Mouse (Mus musculus) urinary bladder, postnatal 4 days (tissue): ENCODE data around the gene Mab21l3.

Experiments
- DNase-seq, 2 experiments: peaks; one replicate each; pipeline ENCODE4 v3.0.0; 2021 to 2022; ENCODE audit warnings: low spot score in 2 of 2

Mab21l3 gene

DNA sequence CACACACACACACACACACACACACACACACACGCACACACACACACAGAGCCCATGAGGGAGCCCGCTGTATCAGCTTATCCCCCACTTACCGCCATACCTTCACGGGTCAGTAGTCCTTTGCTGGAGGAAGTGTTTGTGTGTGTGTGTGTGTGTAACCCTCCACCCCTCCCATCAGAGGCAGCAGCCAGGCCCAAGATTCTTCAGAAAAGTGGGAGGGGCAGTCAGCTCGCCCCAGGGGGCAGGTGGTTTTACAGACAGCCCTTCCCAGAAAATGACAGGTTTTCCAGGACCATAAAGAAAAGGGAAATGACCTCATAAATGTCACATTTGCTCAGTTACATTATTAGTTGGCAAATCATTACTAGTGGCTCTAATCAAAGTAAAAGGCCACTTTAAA is at the start of gene Mab21l3:
Gene Mab21l3 (minus strand): TSS at position 144 of the 400 bp plus-strand sequence.
- no peak for DNase-seq

DNA sequence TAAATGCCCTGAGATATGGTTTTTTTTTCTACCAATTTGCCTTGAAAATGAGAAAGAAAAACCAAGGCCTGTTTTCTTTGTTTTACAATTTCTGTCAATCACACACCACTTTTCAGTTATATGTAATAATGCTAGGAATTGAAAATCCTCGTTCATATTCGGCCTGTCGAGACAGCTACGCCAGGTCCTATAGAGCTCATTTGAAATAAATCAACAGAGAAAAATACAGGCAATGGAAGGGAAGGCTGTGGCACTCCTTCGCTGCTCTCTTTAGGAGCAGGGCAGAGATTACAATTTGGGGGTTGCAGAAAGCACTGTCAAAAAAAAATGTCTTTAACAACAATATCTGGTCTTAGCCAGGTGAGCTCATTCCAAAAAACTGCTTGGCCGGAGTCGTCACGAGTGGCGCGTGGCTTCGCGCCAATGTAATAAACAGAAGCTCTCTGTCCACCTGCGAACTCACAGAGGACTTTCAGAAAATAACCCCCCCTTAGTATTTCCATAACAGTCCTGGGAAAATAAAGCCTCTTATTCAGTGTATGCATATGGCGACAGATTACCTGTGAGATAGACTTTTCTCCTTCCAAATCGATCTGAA is 48.7 kb upstream of the Mab21l3 start:
- DNase-seq = no peak

DNA sequence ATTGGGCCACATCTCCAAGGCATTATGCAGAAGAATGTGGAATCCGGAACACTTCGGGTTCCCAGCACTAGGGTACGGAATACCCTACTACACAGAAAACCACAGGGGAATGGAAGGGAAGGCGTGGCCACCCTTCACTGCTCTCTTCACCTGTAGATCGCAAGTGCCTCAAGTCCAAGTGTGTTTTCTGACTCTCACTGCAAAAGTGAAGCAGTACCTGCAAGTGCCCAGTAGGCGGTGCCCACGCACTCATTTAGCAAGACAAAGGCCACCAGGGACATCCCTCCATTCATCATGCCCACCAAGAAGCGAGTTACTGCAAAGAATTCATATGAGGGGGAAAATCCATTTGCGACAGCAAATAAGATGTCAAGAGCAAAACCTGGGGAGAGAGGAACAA is 48.1 kb upstream of the Mab21l3 start:
- DNase-seq = peak; percentile 59 to 65

DNA sequence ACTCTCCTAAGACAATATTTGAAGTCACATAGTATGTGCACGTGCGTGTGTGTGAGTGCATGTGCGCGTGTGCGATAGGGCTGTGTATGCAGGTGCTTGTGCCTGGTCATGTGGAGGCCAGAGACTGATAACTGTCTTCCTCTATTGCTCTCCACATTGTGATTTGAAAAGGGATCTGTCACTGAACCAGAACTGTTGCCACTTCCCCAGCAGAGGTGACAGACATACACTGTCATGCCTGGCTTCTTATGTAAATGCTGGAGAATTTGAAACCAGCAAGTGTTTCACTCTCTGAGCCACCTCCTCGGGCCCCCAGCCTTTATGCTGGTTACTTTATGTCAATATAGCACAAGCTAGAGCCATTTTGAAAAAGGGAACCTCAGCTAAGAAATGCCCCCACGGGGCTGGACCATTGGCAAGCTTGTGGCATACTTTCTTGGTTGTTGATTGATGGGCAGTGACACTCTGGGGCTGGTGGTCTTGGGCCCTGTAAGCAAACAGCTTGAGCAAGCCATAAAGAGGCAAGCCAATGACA is 46.7 kb upstream of the Mab21l3 start:
- no peak for DNase-seq

DNA sequence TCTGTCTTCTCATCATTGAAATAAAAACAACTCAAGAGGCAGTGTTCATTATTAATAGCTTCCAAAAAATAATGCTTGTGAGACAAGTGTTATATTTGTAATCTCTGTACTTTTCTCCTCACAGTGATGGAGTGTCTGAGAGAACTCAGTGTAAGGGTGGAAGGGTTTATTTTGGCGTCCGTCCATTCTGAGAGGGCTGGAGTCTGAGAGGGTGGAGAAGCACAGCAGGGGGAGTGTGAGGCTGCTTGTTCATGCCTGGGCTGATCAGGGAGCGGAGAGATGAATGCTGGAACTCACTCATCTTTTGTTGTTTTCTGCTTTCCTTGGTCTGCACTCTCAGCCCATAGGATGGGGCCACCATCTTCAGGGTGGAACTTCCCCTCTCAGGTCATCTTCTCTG is 36.8 kb upstream of the Mab21l3 start:
- no peak for DNase-seq

DNA sequence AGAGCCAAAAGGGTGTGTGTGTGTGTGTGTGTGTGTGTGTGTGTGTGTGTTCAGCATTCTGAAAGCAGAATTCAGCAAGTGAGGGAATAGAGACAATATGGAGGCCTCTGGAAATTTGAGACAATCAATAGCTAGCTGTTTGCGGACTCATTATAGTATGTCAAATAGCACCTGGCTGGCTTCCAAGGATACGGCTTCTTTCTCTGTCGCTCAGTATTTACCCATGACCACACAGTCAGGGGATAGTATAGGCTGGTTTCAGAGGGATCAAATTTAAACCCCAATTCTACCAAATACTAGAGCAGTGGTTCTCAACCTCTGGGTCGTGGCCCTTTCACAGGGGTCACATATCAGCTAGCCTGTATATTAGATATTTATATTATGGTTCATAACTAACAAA is 36.3 kb upstream of the Mab21l3 start:
- no peak for DNase-seq

DNA sequence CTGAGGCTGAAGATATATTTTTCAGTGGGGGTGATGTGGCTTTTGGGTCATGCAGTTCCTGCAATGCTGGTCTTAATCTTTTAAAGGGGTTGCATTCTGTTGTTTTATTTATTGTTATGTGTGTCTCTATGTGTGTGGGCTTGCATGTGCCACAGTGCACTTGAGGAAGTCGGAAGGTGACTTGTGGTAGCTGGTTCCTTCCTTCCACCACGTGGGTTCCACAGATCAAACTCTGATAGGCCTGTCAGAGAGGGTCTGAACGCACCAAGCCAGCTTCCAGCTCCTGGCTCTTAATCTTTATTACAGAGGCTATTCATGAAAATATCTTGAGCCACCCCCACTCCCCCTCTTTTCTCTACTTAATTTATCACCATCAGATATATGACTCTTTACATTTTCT is 35.1 kb upstream of the Mab21l3 start:
- no peak for DNase-seq

DNA sequence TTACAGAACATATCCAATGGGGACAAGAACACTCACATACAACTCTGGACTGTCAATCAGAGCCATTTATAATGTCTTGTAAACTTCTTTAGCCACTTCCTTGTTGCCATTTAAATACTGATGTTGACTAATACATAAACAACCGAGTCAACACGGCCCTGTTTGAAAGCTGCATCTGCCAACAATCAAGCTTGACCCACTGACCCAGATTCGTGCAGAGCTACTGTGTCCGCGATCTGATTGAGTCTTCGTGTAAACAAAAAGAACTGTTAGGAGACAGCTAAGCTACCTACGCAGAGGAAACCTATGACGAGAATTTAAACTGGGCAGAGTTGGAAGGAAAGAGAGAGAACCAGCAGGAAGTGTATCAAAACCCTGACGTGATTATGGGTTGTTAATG is 33.0 kb upstream of the Mab21l3 start:
- DNase-seq = no peak

DNA sequence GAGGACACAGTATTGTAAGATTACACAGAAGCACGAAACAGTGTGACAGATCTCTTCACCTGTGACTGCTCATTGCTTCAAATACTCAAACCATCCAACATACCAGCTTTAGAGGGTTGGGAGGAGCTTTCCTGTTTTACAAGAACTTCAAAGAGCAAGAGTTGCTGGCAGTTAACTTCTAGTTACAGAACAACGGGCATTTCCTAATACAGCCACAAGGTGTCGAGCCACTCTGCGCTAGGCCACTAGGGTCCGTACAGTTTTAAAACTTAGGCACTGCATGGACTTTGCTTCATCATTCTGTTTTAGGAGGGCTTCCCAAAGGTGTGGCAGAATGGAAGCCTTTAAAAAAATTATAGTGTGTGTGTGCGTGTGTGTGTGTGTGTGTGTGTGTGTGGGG is 32.1 kb upstream of the Mab21l3 start:
- DNase-seq = no peak

DNA sequence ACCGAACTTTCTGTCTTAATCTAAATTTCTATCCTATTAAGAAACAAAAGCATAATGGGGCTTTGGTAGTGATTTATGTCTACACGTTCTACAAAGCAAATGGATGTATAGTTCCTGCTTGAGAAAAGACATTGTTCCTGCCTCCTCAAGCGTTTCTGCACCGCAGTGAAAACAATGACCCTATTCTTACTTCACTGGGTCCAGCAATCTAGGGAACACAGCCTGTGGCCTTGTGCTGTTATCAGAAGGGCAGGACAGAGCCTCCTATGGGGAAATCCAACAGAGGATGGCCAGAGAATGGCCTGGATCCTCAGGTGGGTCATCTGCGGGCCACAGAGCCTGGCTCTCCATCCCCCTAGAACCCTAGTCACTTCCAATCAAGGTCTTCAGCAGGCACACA is 29.4 kb upstream of the Mab21l3 start:
- DNase-seq = no peak

DNA sequence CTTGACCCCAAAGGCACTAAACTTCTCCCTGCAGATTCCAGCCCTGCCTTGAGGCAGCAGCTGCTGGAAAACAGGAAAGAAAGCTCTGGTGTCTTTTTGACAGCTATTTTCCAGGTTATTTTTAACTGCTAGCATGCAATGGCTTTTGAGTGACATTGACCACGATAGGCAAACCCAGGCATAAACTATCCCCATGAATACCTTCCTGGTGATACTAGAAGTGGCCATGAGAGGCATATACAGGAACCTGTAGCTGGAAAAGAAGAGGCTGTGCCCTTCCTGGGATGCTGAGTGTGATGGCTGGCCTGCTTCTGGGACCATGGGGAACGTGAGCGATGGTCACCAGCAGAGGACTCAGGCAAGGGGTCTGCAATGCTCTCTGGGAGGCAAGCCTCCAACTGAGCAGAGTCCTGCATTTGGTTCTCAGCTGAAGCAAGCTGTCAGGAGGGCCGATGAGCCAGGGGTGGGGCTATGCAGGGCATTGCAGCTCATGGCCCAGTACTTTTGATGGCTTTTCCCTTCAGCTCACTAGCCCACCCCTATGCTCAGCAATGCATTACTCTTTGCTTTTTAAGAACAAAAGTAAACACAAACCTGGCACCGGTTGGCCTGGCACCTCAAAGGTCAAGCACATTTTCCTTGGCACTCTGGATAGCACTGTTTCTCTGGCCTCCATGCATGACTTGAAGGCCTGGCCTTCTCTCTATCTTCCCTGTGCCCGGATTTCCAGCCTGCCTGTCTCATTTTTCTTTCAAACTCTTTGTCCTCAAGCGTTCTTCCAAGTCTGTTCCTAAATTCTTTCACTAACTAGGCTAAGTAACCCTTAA is 27.9 kb upstream of the Mab21l3 start:
- DNase-seq = no peak

DNA sequence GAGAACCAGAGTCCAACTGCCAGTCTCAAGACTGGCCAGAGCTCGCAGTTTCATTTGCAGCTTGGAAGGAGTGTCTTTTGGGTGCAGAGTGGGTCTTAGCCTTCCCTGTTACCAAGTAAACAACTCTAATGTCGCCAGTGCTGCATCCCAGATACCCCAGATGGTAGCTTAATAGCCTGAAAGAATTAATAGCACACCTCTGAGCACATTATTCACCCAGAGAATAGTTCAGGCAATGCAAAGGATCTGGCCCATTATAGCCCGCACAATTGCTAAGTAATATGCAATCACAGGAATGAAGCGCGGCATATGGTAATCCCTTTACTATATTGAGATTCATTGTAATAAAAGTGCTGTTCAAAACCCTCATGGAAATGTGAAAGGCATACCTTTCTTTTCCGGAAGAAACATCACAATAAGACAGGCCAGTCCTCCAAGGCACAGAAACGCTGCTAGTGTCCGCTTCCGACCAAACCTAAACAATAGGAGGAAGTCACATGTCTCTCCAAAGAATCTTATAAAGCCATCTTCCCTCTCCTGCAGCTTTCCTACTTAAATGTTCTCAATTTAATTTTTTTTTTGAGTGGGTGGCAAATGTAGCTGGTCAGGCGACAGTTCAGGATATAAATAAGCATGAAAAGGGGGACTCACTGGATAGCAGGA is 26.6 kb upstream of the Mab21l3 start:
- DNase-seq = no peak

DNA sequence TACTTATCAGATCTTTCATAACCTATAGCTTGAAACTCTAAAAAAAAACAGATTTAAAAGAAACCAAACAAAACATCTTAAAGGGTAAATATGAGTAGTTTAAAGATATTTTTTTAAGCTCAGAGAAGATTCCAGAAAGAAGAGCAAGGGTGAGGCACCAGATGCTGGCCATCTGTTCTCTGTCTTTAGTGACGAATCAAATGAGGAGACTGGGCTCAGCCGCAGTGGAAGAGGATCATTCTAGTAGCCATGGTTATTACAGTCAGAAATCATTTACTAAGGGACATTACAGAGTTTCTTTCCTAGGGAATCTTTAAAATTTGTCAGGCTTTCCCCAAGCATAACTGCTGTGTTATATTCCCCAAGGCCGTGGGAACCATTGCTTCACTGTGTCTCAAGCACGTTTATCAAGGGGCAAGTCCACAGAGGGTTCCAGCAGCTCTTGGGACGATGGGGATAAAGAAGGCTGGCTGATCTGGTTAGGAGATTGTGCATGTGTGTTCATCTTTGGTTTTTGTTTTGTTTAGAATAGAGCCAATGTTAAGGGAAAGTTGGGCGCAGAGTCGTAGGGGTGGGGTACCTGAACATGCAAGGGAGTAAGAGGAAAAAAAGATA is 24.4 kb upstream of the Mab21l3 start:
- DNase-seq = no peak

DNA sequence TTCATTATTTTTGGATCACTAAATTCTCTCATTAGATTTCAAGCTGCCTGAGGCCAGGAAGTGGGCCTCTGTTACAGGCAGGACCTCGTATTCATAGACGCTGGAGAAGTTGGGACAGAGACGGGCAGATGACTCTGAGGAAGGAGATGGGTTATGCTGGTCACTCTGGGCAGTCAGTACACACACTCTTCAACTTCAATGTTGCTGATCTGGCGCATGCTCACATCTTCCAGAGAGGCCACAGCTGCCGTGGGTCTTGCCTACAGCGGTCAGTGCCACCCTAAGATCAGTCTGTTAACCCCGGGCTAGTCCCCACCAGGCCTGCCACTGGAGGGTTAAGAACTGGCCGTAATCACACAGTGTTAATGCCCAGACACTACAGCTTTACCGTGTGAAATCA is 23.2 kb upstream of the Mab21l3 start:
- no peak for DNase-seq

DNA sequence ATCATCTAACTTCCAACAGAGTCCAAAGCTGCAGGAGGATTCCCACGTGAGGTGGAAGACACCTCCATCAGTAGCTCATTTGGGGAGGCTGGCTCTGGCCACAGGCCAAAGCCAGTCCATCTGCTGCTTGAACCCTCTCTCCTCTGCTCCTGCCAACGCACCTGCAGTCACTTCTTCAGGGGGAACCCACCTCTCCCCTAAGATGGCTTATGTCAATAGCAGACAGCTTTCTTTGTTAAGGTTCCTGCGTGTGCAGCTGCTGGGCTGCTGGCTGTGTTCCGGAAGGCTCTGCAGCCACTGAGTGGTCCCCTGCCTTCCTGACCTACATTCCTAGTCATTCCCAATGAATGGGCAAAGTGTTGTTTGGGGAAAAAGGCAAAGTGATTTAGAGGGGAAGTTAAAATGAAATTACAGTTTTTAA is 18.3 kb upstream of the Mab21l3 start:
- no peak for DNase-seq

DNA sequence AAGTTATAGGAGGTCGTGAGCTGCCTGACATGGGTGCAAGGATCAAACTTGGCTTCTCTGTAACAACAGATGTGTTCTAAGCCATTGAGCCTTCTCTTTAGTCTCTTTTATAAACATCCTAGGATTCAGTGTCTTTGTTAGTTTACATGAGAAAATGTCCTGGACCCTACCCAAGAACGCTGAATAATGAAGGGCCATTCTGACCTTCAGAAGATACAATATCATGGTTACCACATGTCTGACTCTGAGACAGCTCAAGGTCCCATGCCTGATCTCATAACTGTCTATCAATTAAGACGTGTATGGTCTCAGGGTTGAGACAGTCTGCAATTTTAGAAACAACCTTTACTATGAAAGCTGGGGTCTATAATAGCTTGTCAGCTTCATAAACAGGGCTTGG is 13.1 kb upstream of the Mab21l3 start:
- no peak for DNase-seq

DNA sequence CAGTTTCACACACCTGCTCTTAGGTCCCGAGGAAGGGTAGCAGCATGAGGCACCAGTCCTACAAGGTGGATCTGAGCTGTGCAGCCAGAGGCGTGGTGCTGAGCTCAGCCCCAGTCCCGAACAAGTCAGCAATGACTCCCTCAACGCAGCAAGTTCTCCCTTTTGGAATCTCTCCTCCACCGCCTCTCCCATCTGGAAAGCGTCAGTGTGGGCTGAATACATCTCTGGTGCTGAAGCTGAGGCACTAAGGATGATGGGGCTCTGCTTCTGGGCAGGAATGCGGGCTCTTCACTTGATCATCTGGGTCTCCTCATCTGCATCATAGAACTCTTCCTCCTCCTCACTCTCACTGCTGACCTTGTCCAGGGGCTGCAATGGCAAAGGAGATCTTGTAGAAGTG is 11.4 kb upstream of the Mab21l3 start:
- DNase-seq = no peak

DNA sequence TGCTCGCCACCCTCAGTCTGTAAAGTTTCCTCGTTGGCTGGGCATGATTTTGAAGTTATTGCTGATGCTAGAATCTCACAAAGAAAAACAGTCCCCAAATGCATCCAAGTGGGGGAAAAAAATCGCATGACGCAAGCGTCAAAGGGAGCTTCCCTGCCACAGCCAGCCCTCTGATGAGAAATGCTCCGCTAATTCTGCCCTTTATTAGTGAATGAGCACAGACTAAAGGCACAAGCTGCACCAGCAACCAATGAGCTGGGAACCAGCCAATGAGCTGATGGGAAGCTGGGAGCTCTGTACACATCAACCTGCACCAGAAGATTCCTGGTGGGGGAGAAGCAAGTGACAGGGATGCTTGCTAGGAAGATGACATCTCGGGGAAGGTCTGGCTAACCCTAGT is 11.0 kb upstream of the Mab21l3 start:
- no peak for DNase-seq

DNA sequence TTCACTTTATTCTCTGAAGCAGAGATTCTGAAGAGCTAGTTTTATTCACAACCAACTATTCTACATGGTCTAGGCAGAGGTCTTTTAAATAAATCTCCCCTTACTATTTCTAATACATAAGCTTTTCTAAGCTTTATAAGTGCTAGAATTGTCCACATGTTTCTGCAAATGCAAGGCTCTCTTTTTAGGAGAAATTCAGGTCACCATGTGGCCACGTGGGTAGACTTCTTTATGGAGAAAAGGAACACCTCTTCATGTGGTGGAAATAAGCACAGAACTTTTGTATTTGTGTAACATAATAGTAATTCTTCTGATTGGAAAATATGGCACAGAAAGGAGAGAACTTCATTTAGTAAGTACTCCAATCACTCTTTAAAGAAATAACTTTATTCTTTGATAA is 5.3 kb upstream of the Mab21l3 start:
- DNase-seq = no peak

DNA sequence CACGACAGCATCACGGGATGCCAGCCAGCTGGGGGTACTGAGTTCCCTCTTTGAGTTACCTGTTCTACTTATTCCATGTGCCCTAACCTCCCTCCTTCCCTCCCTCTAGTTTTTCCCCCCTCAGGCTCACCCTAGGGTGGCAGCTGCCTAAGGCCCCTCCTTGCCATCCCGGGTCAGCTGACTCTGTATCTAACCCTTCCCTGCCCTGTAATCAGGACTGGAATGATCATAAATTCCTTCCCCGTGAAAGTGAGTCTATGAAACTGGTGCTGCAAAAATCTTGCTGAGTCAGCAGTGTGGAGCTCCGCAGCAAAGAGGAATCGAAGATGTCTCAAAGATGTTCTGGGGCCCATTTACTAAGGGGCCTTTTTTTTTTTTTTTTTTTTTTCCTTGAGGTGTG is 2.6 kb upstream of the Mab21l3 start:
- no peak for DNase-seq

DNA sequence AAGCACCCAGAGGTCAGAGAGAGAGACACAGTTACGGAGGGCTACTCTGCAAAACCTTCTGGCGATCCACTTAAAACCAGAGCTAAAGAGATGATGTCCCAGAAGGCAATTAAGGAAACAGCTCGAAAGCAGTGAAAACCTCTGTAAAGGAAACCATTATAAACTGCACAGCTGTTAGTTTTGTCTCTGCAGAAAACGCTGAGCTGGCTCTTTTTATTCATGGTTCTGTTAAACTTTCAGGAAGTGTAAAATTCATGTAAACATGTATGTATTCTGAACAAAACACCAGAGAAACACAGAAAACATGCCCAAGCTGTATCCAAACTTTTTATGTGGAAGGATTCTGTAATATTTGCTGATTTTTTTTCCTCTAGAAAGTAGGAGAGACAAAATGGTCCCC is 2.7 kb downstream of the Mab21l3 start:
- no peak for DNase-seq

DNA sequence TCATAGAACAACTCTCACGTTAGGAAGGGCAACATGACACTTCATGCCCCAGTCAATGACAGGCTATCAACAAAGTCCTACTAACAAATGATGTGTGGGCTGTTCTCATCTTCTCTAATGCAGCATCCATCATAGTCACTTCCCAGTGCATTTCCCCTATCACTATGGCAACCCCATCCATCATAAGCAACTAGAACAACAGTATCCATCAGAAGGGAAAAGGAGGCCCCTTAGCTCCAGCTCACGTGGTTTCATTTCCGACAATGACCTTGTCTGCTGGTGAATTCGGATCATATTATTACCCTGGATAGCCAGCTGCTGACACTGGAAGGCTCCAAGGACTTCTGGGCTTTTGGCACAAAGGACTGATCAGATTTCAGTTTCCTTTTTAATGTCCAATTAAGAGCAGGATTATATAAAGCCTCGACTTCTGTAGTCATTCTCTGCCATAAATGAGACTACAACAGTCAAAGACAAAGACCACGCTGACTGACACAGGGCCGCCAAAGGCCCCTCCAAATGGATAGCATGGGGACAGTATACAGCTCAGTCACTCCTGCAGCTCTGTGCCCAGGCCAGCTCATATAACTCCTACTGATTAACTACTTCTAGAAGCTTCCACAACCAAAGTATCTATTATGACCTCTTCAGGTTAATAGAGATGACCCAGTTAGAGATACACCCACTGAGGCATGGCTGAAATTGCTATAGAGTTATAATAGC is 6.2 kb downstream of the Mab21l3 start:
- no peak for DNase-seq
